Mouse (Mus musculus) spleen, adult 12 weeks (tissue): ENCODE results near the gene Aspdh.

Experiments used
- DNase-seq: peaks from one replicate; pipeline ENCODE4 v3.0.0; 2022; ENCODE audit warnings: low spot score

Gene Aspdh

GRCm38 (mm10) chr7:44472558-44472885 is 7.3 kb downstream of the Aspdh start:
- DNase-seq = no peak

DNA sequence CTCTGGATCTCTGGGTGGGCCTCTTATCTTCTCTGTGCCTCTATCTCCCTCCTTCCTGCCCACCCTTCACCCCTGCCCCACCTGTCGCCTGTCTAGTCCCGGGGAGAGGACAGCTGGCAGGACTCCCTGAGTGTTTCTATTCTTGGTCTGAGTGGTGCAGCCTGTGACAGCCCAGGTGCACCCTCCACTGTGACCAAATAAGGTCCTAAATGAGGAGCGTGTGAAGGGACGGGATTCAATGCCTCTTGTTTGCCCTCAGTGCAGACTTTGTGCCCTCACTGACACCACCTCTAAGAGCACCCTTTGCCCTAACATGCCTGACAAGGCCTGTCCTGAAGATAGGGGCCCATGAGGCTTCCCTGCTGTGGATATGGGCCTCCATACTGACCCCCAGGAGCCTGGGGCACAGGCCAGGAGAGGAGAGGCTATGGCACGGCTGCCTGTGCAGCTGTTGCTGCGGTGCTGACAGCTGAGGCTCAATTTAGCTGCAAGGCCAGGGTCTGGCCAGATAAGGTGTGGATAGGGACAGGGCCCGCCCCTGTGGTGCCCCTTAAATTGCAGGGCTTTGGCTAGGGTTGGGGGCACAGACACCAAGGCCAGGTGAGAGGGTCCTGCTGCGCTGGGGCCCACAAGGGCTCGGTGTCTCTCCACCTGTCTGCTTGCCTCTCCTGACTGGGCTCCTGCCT is 7.9 kb downstream of the Aspdh start:
- DNase-seq = no peak

DNA sequence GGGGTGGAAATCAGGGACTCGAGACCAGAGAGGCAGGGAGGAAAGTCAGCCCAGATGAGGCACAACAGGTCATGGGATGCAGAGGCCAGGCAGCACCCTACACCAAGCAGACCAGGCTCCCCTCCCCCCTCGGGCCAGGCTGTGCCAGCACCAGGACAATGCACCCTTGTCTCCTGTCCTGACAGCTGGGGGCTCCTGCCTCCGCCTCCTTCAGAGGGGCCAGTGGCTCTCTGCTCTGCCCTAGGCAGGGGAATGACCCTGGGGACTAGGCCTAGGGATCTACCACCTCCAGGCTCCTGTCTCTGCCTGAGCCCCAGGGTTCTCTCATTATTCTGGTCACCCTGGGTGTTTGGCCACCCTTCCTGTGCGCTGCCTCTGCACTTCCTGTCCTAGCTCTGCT is 9.2 kb downstream of the Aspdh start:
- no peak for DNase-seq

GRCm38 (mm10) chr7:44475046-44475614 is 9.9 kb downstream of the Aspdh start:
- DNase-seq = no peak

- DNase-seq = no peak
Measured at GRCm38 (mm10) chr7:44482836-44483435, 17.7 kb downstream of the Aspdh start.

- DNase-seq = no peak
Measured at GRCm38 (mm10) chr7:44484109-44484508, 18.9 kb downstream of the Aspdh start.

- DNase-seq = peak; percentile 74
Measured at GRCm38 (mm10) chr7:44484841-44485571, 19.8 kb downstream of the Aspdh start.

DNA sequence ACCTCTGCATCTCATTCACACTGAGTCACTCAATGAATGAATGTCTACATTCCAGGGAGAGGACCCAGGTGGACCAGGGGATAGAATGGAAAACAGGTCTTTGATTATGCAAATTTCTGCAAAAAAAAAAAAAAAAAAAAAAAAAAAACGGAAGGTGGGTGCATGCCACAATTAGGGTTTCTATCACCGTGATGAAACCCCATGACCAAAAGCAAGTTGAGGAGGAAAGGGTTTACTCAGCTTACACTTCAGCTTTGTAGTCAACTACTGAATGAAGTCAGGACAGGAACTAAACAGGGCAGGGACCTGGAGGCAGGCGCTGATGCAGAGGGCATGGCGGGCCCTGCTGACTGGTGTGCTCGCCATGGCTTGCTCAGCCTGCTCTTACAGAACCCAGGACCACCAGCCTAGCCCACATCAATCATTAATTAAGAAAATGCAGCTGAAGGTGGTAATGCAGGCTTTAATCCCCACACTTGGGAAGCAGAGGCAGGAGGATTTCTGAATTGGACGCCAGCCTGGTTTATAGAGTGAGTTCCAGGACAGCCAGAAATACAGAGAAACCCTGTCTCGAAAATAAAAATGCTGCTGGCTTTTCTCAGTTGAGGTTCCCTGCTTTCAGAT is 20.5 kb downstream of the Aspdh start:
- DNase-seq = no peak

GRCm38 (mm10) chr7:44486927-44487575 is 21.9 kb downstream of the Aspdh start:
- DNase-seq = no peak

- no peak for DNase-seq
Measured at GRCm38 (mm10) chr7:44487936-44488335, 22.7 kb downstream of the Aspdh start.

DNA sequence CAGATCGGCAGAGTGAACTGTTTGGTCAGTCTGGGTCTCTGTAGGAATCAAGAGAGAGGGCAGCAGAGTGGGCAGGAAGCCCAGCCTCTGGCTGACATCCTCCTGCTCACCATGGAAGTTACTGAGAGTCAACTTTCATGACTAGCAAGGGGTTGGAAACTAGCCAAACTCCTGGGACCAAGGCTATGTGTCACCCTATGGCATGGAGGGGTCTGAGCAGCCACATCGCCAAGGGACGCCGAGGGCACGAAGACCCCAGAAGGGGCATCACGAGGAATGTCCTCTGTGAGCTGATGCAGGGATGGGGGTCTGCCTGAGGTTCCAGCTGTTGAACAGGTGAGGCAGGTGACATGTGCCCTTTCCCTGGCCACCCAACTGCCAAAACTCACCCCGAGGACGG is 23.4 kb downstream of the Aspdh start:
- DNase-seq = no peak

- DNase-seq = no peak
Measured at GRCm38 (mm10) chr7:44490281-44490680, 25.1 kb downstream of the Aspdh start.

DNA sequence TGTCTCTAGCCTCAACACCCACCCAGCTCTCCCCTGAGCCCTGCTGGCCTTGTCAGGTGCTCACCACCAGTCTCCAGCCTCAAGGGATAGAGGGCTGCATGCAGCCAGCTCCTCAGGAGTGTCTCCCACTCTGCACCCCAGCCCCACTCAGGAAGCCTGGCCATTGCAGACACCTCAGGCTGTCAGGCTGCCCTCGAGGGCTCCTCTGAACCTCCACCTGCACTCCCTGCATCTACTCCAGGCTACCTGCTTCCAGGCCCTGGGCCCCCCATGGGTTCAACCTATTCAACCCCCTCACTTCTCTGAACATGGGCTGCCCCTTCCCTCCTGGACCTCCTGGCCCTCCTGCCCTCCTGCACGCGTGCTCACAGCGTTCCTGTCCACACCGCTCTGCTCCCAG is 26.2 kb downstream of the Aspdh start:
- DNase-seq = no peak

DNA sequence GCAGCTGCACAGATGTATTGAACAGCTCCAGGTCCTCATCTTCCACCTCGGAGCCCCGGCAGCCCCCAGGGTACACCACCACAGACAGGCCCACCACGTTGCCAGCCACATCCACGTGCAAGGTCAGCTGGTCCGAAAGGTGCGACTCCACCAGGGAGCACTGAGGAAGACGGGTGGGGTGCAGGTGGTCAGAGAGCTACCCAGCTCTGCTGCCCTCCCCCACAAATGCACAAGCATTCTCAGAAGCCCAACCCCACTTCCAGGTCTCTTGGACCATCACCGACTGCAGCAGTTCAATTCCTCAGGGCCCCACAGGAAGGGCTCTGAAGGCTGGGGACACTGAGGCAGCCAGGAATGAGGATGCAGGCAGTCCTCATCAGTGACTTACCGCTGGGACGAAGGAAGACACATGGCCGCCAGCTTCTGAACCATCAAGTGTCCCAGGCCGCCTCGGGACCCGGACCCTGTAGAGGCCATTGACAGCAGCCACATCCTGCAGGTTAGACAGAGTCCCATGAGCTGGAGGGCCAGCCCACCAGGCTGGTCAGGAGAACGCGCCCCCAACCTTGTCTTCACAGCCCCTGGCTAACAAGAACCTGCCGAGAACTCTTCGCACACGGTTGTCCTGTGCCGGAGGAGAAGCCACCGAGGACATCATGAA is 27.1 kb downstream of the Aspdh start:
- DNase-seq = no peak

DNA sequence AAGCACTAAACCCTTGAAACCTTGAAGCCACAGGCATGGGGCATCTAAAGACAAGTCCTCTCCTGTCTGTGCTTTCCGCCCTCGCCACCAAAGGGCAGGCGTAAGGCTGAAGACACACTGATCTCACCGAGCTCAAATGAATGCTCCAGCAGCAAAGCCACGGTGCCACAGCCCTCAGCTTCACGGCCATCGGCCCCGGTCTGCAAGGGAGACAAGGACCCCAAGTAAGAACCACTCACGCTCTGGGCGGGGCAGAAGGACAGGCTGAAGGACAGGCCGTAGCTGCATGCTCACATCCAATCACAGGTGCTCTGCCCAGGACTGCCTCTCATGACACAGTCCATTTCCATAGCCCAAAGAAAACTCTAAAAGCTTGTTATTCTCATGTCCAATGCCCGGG is 29.5 kb downstream of the Aspdh start:
- no peak for DNase-seq

GRCm38 (mm10) chr7:44495086-44495485 is 29.9 kb downstream of the Aspdh start:
- no peak for DNase-seq

DNA sequence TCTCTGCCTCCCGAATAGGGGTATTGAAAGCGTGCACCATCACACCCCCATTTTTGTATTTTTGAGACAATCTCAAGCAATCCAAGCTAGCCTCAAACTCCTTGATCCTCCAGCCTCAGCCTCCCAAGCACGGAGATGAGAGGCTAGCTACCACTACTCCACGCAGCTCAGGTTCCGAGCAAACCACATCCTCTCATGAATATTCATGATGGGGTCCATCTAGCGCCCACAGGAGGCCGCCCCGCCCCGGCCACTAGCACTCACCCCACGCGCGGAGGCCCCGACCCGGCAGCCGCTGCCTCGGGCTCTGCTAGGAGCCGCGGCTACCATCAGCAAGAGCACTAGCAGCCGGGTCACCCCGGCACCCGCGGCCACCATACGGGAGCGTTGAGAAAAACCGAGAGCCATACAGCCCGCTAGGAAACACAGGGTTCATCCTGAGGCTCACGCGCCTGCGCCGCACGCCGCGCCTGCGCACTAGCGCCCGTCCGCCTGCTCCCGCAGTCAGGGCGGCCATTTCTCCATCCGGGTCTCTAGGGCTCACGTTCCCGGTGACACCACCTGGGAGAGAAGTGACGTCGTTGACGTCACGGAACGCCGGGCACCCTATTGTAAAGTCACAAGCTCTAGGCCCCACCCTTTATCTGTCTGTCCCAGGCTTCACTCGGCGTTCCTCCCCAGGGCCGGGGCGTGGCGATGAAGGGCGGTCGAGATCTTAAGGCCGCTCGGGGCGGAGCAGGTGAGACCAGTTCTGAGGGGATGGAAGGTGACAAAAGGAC is 31.0 kb downstream of the Aspdh start, which contains the start of the genes Emc10 and Fam71e1:
Gene Emc10, minus strand, starts transcription at position 538 of the 779 bp plus-strand sequence.
Gene Fam71e1, plus strand, starts transcription at position 590 of the 779 bp plus-strand sequence.
- peak; percentile 98 for DNase-seq

DNA sequence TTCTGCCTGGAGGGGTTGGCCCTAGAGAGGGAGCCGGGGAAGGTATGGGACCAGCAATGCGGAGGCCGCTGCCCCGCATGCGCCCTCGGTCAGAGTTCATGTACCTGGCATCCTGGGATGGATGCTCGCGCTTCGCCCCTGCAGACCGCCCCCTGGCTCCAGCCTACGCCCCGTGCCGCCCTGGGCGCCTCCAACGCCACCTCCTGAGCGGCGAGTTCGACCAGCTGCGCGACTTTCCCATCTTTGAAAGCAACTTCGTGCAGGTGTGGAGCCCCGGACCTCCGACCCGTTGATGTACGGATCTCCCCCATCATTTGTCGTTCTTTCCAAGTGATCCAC is 31.5 kb downstream of the Aspdh start:
- DNase-seq = no peak

- no peak for DNase-seq
Measured at GRCm38 (mm10) chr7:44497361-44498055, 32.3 kb downstream of the Aspdh start.

DNA sequence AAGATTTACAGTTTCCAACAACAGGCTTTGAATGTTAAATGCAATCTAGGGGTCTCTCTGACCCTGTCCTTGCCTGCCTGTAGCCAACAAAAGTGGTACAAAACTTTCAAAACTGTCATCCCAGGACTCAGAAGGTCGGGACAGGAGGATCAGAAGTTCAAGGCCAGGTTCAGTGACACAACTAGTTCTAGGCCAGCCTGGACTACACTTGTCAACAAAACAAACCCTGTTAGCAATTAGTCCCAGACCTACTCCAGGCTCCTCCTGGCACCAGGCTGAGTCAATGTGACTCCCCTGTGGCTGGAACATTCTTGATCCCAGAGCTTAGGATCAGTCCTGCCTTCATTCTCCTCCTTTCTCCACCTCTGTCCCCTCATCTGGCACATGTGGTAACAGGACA is 33.7 kb downstream of the Aspdh start:
- no peak for DNase-seq
